Mouse (Mus musculus) megakaryocyte, embryonic 14.5 days (primary cell): ENCODE measurements around the gene Lrrd1.
"Not testable (repeated sequence)": the region's sequence is repeated elsewhere in the genome, so short reads cannot be mapped to it uniquely, and the experiment has no call there.

Experiments used
- FLI1 ChIP-seq: IDR thresholded peaks from 2 replicates; pipeline ENCODE4 v1.6.1; 2012; ENCODE audit warnings: low read length, inconsistent platforms, mixed read lengths
- GATA1 ChIP-seq: IDR thresholded peaks from 3 replicates; pipeline ENCODE4 v1.6.1; 2012; ENCODE audit warnings: mixed read lengths, low read length, inconsistent platforms, borderline replicate concordance

- not testable (repeated sequence) for TF ChIP-seq GATA1, FLI1
Observed at GRCm38 (mm10) chr5:3798656-3799055, 46.3 kb upstream of the Lrrd1 start.
